Mouse (Mus musculus) C2C12 (cell line): ENCODE data around the gene Nanp. TPM values are rescaled to one million over a fixed set of nuclear protein-coding genes. Genes with fewer than 3 reads are reported as not detected.

Source experiments
- H3K27me3 ChIP-seq: one replicate; pipeline ENCODE4 v1.6.1; 2011; ENCODE audit not compliant: control insufficient read depth, insufficient read depth, insufficient read length
- H3K36me3 ChIP-seq: one replicate; pipeline ENCODE4 v1.6.1; 2011; ENCODE audit not compliant: control insufficient read depth, insufficient read depth
- H3K4me3 ChIP-seq: one replicate; pipeline ENCODE4 v1.5.1; 2011; ENCODE audit warnings: mild to moderate bottlenecking, control low read depth; ENCODE audit not compliant: poor library complexity, insufficient read depth, severe bottlenecking
- H3K79me2 ChIP-seq: one replicate; pipeline ENCODE4 v1.6.1; 2011; ENCODE audit not compliant: control insufficient read depth, insufficient read depth
- H3K79me3 ChIP-seq: one replicate; pipeline ENCODE4 v1.6.1; 2011; ENCODE audit warnings: low read depth, control low read depth
- H3ac ChIP-seq: one replicate; pipeline ENCODE3; 2011; ENCODE audit warnings: low read depth; ENCODE audit not compliant: control insufficient read depth, insufficient read length
- CEBPB ChIP-seq: IDR thresholded peaks from one replicate; pipeline ENCODE4 v1.6.1; 2011; ENCODE audit warnings: low read depth, mild to moderate bottlenecking, control low read depth, moderate library complexity
- CTCF ChIP-seq: IDR thresholded peaks from one replicate; pipeline ENCODE4 v1.5.1; 2011; ENCODE audit not compliant: control insufficient read depth, insufficient read depth, insufficient read length
- FOSL1 ChIP-seq: IDR thresholded peaks from one replicate; pipeline ENCODE4 v1.8.0; 2011; ENCODE audit warnings: mild to moderate bottlenecking, low read length; ENCODE audit not compliant: poor library complexity, insufficient read depth, severe bottlenecking
- MAX ChIP-seq: IDR thresholded peaks from one replicate; pipeline ENCODE4 v1.6.1; 2011; ENCODE audit warnings: mild to moderate bottlenecking, control low read depth
- MYOD1 ChIP-seq: IDR thresholded peaks from one replicate; pipeline ENCODE4 v1.6.1; 2011; ENCODE audit warnings: low read depth; ENCODE audit not compliant: control insufficient read depth, insufficient read length
- MYOG ChIP-seq: IDR thresholded peaks from one replicate; pipeline ENCODE4 v1.6.1; 2011; ENCODE audit not compliant: control insufficient read depth, insufficient read length; ENCODE audit errors: extremely low read depth
- USF1 ChIP-seq: IDR thresholded peaks from one replicate; pipeline ENCODE4 v1.6.1; 2011; ENCODE audit warnings: low read depth, mild to moderate bottlenecking, control low read depth, moderate library complexity
- polyA plus RNA-seq: library from polyadenylated mRNA; unstranded; fragments of >200 nt; fragmentation: generic; extraction: Trizol; gene quantifications from one replicate; pipeline ENCODE4 v1.2.1, GENCODE M21; 2012; ENCODE audit warnings: missing spikeins

The Nanp gene
- polyA plus RNA-seq, 1 experiment = 7.2 TPM

DNA sequence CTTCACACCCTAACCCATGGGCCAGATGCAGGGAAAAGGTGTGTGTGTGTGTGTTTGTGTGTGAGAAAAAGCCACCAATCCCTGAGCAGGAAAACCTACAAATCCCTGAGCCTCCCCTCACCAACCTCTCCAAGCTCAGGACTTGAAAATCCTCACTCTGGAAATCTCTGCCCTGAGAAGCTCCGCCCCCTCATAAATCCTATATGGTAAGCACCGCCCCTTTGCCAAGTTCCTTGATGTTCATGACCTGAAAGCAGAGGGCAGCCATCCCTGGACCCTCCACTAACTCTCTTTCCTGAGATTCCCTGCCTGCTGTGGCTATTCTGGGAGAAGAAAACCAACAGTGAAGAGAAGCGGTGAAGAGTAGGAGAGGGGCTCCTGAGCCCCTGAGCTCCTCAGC, 40.2 kb downstream of the Nanp start:
- Histone ChIP-seq H3ac (no peak overlapping the region), H3K27me3 (no peaks in the 10 kb centered on the region), H3K79me2 (peaks cover 91% of the 10 kb centered on the region), H3K4me3 (no peak overlapping the region), H3K36me3 (no peaks in the 10 kb centered on the region), H3K79me3 (peaks cover 33% of the 10 kb centered on the region)
- no peak for TF ChIP-seq MYOG
- TF ChIP-seq FOSL1 = no peak
- TF ChIP-seq CTCF = no peak
- TF ChIP-seq MAX = no peak
- no peak for TF ChIP-seq MYOD1
- no peak for TF ChIP-seq USF1
- no peak for TF ChIP-seq CEBPB

DNA sequence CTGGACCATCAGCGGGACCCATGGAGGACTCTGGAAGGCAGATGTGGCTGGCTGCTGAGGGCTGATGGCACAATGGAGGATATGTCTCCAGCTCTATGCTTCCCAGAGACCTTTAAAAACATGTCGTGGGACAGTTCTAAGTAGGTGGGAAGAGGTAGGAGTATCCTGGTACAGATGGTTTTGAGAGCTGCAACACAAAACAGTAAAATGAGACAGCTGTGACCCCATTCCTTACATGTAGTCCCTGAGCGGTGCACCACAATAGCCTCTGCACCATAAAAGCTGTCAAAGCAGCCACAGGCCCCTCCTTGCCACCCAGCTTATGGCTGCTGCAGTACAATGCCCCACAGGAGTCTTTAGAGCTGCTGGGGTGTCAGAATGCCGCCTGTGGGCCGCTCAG, 41.6 kb downstream of the Nanp start:
- Histone ChIP-seq H3K4me3 (no peak overlapping the region), H3K79me3 (peaks cover 29% of the 10 kb centered on the region), H3K79me2 (peaks cover 87% of the 10 kb centered on the region), H3K27me3 (no peaks in the 10 kb centered on the region), H3ac (no peak overlapping the region), H3K36me3 (no peaks in the 10 kb centered on the region)
- no peak for TF ChIP-seq MYOD1
- TF ChIP-seq CTCF = no peak
- TF ChIP-seq FOSL1 = no peak
- TF ChIP-seq MAX = no peak
- no peak for TF ChIP-seq CEBPB
- no peak for TF ChIP-seq USF1
- TF ChIP-seq MYOG = no peak

DNA sequence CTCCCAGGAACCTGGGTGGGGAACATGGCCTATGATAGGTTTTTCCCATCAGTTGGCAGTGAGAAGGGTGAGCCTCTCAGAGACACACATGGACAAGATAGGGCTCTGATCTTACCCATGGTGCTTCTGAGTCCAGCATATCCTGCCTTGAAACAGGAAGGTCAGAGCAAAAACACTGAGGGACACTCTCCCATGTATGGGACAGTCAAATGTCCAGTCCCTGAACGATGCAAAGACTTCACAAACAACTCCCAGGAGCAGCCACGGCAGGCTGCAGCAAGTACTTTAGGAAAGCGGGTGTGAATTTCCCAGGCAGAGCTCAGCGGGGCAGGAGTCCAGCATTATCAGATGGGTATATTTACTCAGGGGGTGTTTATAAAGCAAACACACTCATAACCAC, 43.9 kb downstream of the Nanp start:
- Histone ChIP-seq H3K36me3 (no peaks in the 10 kb centered on the region), H3K4me3 (no peak overlapping the region), H3ac (no peak overlapping the region), H3K79me2 (peaks cover 81% of the 10 kb centered on the region), H3K79me3 (peaks cover 19% of the 10 kb centered on the region), H3K27me3 (no peaks in the 10 kb centered on the region)
- TF ChIP-seq MYOD1 (no peak), MYOG (no peak), USF1 (no peak), CEBPB (no peak)

DNA sequence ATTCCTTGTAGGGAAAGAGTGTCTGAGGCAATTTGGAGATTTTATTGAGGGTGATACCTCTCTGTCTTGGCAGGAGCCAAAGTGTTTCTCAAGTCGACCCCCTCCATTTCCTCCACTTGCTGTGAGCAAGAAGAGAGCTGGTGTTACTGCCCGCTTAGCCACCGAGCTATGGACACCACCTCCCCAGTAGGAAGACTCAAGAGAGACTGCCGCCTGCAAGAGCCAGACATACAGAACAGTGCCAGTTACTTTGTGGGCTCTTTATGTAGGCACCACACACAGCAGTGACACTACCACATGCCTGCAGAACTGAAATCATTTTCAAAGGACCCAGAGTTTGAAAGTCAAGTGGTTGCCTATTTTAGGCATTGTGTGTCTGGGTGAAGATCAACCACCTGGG, 48.1 kb downstream of the Nanp start:
- no peak overlapping the region for H3K4me3 ChIP-seq
- no peaks in the 10 kb centered on the region for H3K27me3 ChIP-seq
- H3ac ChIP-seq = no peak overlapping the region
- H3K36me3 ChIP-seq = no peaks in the 10 kb centered on the region
- H3K79me2 ChIP-seq = peaks cover 74% of the 10 kb centered on the region
- no peak for TF ChIP-seq FOSL1
- no peak for TF ChIP-seq CTCF
- no peak for TF ChIP-seq MYOD1
- TF ChIP-seq MYOG = no peak
- TF ChIP-seq USF1 = no peak
- no peak for TF ChIP-seq MAX
- no peak for TF ChIP-seq CEBPB
- peaks cover 2% of the 10 kb centered on the region for H3K79me3 ChIP-seq

DNA sequence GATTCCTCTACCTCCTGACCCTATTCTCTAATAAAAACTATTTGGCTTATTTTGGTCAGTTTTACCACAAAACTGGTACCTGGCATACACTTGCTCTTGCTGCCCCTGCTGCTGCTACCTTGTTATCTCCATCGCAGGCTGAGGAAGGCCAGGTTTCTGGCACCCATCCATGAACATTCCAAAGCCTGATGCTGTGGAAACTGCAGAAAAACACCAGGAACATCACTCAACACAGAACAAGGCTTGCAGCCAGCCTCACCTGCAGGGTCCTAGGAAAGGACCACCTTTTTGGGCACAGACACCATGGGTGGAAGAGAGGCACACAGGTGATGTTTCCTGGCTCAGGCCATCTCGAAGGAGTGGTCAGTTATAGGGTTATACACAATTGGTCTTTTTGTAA, 48.7 kb downstream of the Nanp start:
- peaks cover 74% of the 10 kb centered on the region for H3K79me2 ChIP-seq
- H3K4me3 ChIP-seq = no peak overlapping the region
- no peaks in the 10 kb centered on the region for H3K27me3 ChIP-seq
- H3K79me3 ChIP-seq = peaks cover 2% of the 10 kb centered on the region
- TF ChIP-seq FOSL1 = no peak
- no peak for TF ChIP-seq MAX
- TF ChIP-seq MYOD1 = no peak
- H3K36me3 ChIP-seq = no peaks in the 10 kb centered on the region
- no peak overlapping the region for H3ac ChIP-seq

DNA sequence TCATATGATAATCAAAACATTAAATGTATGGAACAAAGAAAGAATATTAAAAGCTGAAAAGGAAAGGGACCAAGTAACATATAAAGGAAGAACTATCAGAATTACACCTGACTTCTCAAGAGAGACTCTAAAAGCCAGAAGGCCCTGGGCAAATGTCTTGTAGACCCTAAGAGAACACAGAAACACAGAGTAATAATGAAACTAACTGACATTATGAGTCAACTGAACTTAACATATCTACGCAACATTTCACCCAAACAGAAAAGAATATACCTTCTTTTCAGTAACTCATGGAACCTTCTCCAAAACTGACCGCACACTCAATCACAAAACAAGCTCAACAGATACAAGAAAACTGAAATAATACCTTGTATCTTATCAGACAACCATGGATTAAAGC, 53.8 kb downstream of the Nanp start:
- TF ChIP-seq FOSL1 = no peak

More for the DNA sequence above, 53.8 kb downstream of the Nanp start:
- Histone ChIP-seq H3K4me3 (no peak overlapping the region), H3K36me3 (no peaks in the 10 kb centered on the region), H3K79me2 (peaks cover 58% of the 10 kb centered on the region), H3K79me3 (peaks cover 7% of the 10 kb centered on the region), H3K27me3 (no peaks in the 10 kb centered on the region), H3ac (no peak overlapping the region)
